Mouse (Mus musculus) bone marrow macrophage, adult 2 months (primary cell): ENCODE data around the gene St3gal3.

ENCODE experiments used
- CTCF ChIP-seq: IDR thresholded peaks from 2 replicates; pipeline ENCODE4 v1.5.1; 2012; ENCODE audit warnings: low read depth, mild to moderate bottlenecking, low read length, moderate library complexity
- POLR2A ChIP-seq: IDR thresholded peaks from 2 replicates; pipeline ENCODE4 v1.6.1; 2012; ENCODE audit warnings: mild to moderate bottlenecking, low read depth, low read length, borderline replicate concordance

DNA sequence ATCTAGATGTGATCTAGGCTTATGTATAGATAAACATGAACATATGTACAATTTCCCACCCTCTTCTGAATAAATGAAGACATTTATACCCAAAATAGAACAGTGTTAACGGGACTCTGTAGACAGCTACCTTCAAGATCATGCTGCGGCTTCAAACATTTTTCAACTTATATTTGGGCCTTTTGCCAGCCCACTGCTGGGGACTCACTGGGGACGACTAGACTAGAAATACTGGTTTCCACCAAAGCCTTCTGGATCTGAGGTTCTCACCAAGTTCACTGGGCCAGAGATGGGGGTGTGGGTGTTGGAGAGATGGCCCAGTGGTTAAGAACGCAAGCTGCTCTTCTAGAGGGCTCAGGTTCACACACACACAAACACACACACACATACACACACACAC is 49.7 kb downstream of the St3gal3 start:
- no peak for TF ChIP-seq POLR2A
- TF ChIP-seq CTCF, result no peak
